ENCODE assay signal across 9 mouse cellular contexts in the genomic region with DNA sequence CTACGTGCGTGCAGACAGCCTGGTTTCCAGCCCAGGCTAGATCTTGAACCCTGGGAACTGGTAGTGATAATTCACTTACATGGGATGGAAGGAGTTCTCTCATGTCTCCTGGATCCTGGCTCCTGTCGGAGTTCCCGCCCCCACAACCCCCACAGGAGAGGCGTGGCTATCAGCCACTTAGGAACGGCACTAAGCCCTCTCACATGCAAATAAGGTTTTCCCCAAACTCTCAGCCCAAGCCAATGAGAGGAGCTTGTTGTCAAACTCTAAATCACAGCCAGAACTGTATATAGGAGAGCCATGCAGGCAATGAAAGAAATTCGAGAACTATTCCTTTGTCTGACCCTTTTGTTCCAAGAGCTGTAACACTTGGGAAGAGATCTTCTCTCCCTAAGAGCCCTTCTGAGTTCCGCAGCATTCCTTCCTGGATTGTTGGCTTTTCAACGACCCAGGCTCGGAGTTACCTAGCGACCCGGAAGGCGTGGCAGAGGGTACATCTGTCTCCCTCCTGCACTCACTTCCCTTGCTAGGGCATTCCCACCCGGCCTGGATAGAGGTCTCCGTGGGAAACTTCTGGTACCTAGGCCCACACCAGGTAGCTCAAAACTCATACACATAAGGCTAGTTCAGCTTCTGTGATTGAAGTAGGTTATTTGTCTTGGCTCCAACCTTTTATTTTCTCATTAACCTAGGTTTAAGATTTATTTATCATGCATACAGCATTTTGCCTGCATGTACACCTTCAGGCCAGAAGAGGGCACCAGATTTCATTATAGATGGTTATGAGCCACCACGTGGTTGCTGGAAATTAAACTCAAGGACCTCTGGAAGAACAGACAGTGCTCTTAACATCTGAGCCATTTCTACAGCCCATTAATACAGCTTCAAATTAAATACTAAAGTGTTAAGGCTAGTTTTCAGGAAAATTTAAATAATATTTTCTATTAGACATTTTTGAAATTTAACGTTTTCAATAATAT. TPM values are rescaled to one million over a fixed set of nuclear protein-coding genes. Genes with fewer than 3 reads are reported as not detected.
A peak's percentile ranks its signal among the peaks of the same experiment; 100 is the strongest.
DNase-seq lines count a peak whose midpoint lies in the region; ATAC-seq and TF ChIP-seq lines count a peak whose summit lies in the region.
"Had no signal": no experiment of that assay in that cellular context is flagged by ENCODE, and none has a peak within 500 bp of the region (broad histone marks: within the 10 kb centered on the region; RNA-seq: fewer than 3 reads in every experiment).

No protein-coding gene starts in this region.

- DNase-seq in heart, adult 2 months = no peak
- DNase-seq in heart, adult 8-10 months (ENCODE audit: low spot score) = no peak
- peak; percentile 54 for DNase-seq in embryonic facial prominence, embryonic 10.5 days (ENCODE audit: low spot score)
- peak; percentile 57 for DNase-seq in intestine, embryonic 14.5 days (ENCODE audit: low spot score)
- no peak for DNase-seq in frontal cortex, postnatal 10 days (ENCODE audit: low spot score in 2 of 2)
- DNase-seq in left cerebral cortex, adult 18-20 months (ENCODE audit: low spot score in 2 of 2) = no peak
- DNase-seq in adrenal gland, postnatal 25 days = no peak
- DNase-seq: liver, embryonic 13.5 days had no signal

- H3K79me2 ChIP-seq in heart, adult 2 months (replicated peaks; ENCODE audit: control insufficient read depth, insufficient read depth, low read length) = no peaks in the 10 kb centered on the region

- no peak overlapping the region for H3K9ac ChIP-seq in heart, adult 2 months (ENCODE audit: low read depth, low read length)
- no peak overlapping the region for H3K9ac ChIP-seq in intestine, embryonic 14.5 days (ENCODE audit: low read length)
- H3K9ac ChIP-seq: liver, embryonic 13.5 days had no signal

- H3K9me3 ChIP-seq in embryonic facial prominence, embryonic 10.5 days = no peaks in the 10 kb centered on the region
- no peaks in the 10 kb centered on the region for H3K9me3 ChIP-seq in intestine, embryonic 14.5 days (ENCODE audit: control insufficient read depth, low read length)
- H3K9me3 ChIP-seq: liver, embryonic 13.5 days had no signal

- 16% methylated on average over 17 of the region's 17 CpGs for WGBS in heart, adult 2 months
- 11% methylated on average over 17 of the region's 17 CpGs for WGBS in embryonic facial prominence, embryonic 10.5 days
- WGBS in intestine, embryonic 14.5 days = 12% methylated on average over 17 of the region's 17 CpGs

- peak overlapping the region; percentile 45 for H3K4me2 ChIP-seq in intestine, embryonic 14.5 days (ENCODE audit: low read length)
- H3K4me2 ChIP-seq: liver, embryonic 13.5 days had no signal

- peak; percentile 58 for TF ChIP-seq CTCF in heart, adult 2 months (IDR thresholded peaks at IDR 0.05)

- TF ChIP-seq POLR2A in heart, adult 2 months (IDR thresholded peaks at IDR 0.05; ENCODE audit: insufficient read depth, low read depth, low read length) = no peak

- intact Hi-C loops in heart, adult 2 months (cut with DNase I) = no loop called here

- H3K4me1 ChIP-seq in heart, adult 2 months (ENCODE audit: control insufficient read depth, insufficient read depth, low read length) = no peaks in the 10 kb centered on the region
- 0 out of 2 replicates have a peak, but pooled peaks cover 6% of the 10 kb centered on the region for H3K4me1 ChIP-seq in embryonic facial prominence, embryonic 10.5 days
- no peaks in the 10 kb centered on the region for H3K4me1 ChIP-seq in intestine, embryonic 14.5 days (replicated peaks; ENCODE audit: control insufficient read depth, insufficient read depth, low read length)
- H3K4me1 ChIP-seq: liver, embryonic 13.5 days had no signal

- ATAC-seq in intestine, embryonic 14.5 days (replicated peaks; ENCODE audit: low FRiP score, low TSS enrichment, low read depth) = 0 out of 2 replicates have a peak, but pooled peaks have one; percentile 43
- 0 out of 2 replicates have a peak, but pooled peaks have one; percentile 42 for ATAC-seq in megakaryocyte progenitor cell, adult 5-6 weeks (replicated peaks; ENCODE audit: poor library complexity)

- no peak overlapping the region for H3K4me3 ChIP-seq in heart, adult 2 months
- H3K4me3 ChIP-seq in embryonic facial prominence, embryonic 10.5 days = peak overlapping the region; percentile 50
- no peak overlapping the region for H3K4me3 ChIP-seq in intestine, embryonic 14.5 days (ENCODE audit: low read depth, low read length)
- H3K4me3 ChIP-seq: liver, embryonic 13.5 days had no signal

- no peak for TF ChIP-seq EP300 in heart, adult 2 months (IDR thresholded peaks at IDR 0.05; ENCODE audit: insufficient read depth, low read depth, low read length)

- no peak overlapping the region for H3K27ac ChIP-seq in heart, adult 2 months
- H3K27ac ChIP-seq in embryonic facial prominence, embryonic 10.5 days (replicated peaks) = peak overlapping the region; percentile 67
- no peak overlapping the region for H3K27ac ChIP-seq in intestine, embryonic 14.5 days (ENCODE audit: low read depth)
- H3K27ac ChIP-seq: liver, embryonic 13.5 days had no signal

- H3K36me3 ChIP-seq in heart, adult 2 months (ENCODE audit: control insufficient read depth, insufficient read depth, low read length) = no peaks in the 10 kb centered on the region
- no peaks in the 10 kb centered on the region for H3K36me3 ChIP-seq in embryonic facial prominence, embryonic 10.5 days (replicated peaks)
- H3K36me3 ChIP-seq in intestine, embryonic 14.5 days (ENCODE audit: control insufficient read depth, insufficient read depth, low read length) = no peaks in the 10 kb centered on the region
- H3K36me3 ChIP-seq: liver, embryonic 13.5 days had no signal

- H3K27me3 ChIP-seq in heart, adult 2 months (ENCODE audit: control insufficient read depth, insufficient read depth, low read length) = no peaks in the 10 kb centered on the region
- H3K27me3 ChIP-seq in embryonic facial prominence, embryonic 10.5 days (replicated peaks; ENCODE audit: low read depth, poor library complexity, severe bottlenecking) = no peaks in the 10 kb centered on the region
- no peaks in the 10 kb centered on the region for H3K27me3 ChIP-seq in intestine, embryonic 14.5 days (replicated peaks; ENCODE audit: control insufficient read depth, insufficient read depth, low read length)
- H3K27me3 ChIP-seq: liver, embryonic 13.5 days had no signal

RNA-seq across cellular contexts. Expression of a gene that starts 46.3 kb away (rescaled TPM):
- 10 to 100 TPM in 1 of 2 experiments, 1 to 10 TPM in 1; 9.0 to 10.3 TPM for total RNA-seq in heart, adult 2 months (2021)
- polyA plus RNA-seq in heart, adult 2 months (2012; rRNA removed) = 4.1 and 12.6 TPM in 2 replicates
- 10 to 100 TPM in 2 of 4 experiments, 1 to 10 TPM in 2; 8.2 to 11.9 (median 9.6) TPM for total RNA-seq in heart, adult 8-10 months (2022)
- polyA plus RNA-seq in embryonic facial prominence, embryonic 10.5 days (2016; fragmentation: Nextera tagmentation; extraction: Ambion mirVana) = 18.8 and 22.8 TPM in 2 replicates
- polyA plus RNA-seq in intestine, embryonic 14.5 days (2014; fragmentation: Nextera tagmentation; extraction: Ambion mirVana) = 16.0 and 18.2 TPM in 2 replicates
- total RNA-seq in megakaryocyte progenitor cell, adult 5-6 weeks (2015) = not detected in 2 replicates
- 0.17 TPM in 1 of 2 replicates, not detected in the other for total RNA-seq in megakaryocyte progenitor cell, adult 5-6 weeks (2017)
- total RNA-seq in left cerebral cortex, adult 18-20 months (2021) = 10 to 100 TPM; 23.9 to 29.3 TPM
- total RNA-seq in adrenal gland, postnatal 25 days (2021) = 0.86 and 0.97 TPM in 2 replicates

Comparison
In these comparisons a context has a peak if more than half of its experiments do, and no peak if none do; other contexts are left out.
1. DNase-seq: peak in embryonic facial prominence, embryonic 10.5 days (single experiment) and intestine, embryonic 14.5 days (single experiment); none in heart, adult 2 months (0 of 2), heart, adult 8-10 months (single experiment), frontal cortex, postnatal 10 days (0 of 2), left cerebral cortex, adult 18-20 months (0 of 2) and adrenal gland, postnatal 25 days (single experiment).